Mouse (Mus musculus): ENCODE data around the gene Yars. TPM values are rescaled to one million over a fixed set of nuclear protein-coding genes. Genes with fewer than 3 reads are reported as not detected.

Gene Yars
- total RNA-seq (2021), result 72.1 and 85.5 TPM in 2 replicates
- long read RNA-seq, experiment 1, transcript Yars-201 (13 exons, 2,909 nt), result major isoform, 148 of 182 reads
- long read RNA-seq, experiment 1, partial matches to known transcripts, result 12 of 182 reads
- long read RNA-seq, experiment 1, other reads (novel, unspliced or antisense), result 20 of 182 reads
- long read RNA-seq, experiment 2, transcript Yars-201 (13 exons, 2,909 nt), result major isoform, 78 of 89 reads
- long read RNA-seq, experiment 2, partial matches to known transcripts, result 5 of 89 reads
- long read RNA-seq, experiment 2, other reads (novel, unspliced or antisense), result 6 of 89 reads

- DNase-seq, result peak; percentile 99
Measured at GRCm38 (mm10) chr4:129189542-129190519, at the start of gene Yars, which contains the start of gene S100pbp. Gene Yars, plus strand, starts transcription at chr4:129189760. Gene S100pbp, minus strand, starts transcription at chr4:129189727.

GRCm38 (mm10) chr4:129140808-129141207, 48.8 kb upstream of the Yars start:
- no peak for DNase-seq

GRCm38 (mm10) chr4:129141560-129142438, 47.8 kb upstream of the Yars start:
- peak; percentile 56 for DNase-seq

- no peak for DNase-seq
Measured at GRCm38 (mm10) chr4:129142439-129143045, 47.0 kb upstream of the Yars start.

GRCm38 (mm10) chr4:129143509-129143908, 46.1 kb upstream of the Yars start:
- no peak for DNase-seq

- DNase-seq, result no peak
Measured at GRCm38 (mm10) chr4:129144401-129145367, 44.9 kb upstream of the Yars start.

GRCm38 (mm10) chr4:129145411-129145810, 44.1 kb upstream of the Yars start:
- DNase-seq, result no peak

- no peak for DNase-seq
Measured at GRCm38 (mm10) chr4:129145943-129146342, 43.6 kb upstream of the Yars start.

GRCm38 (mm10) chr4:129146392-129146791, 43.2 kb upstream of the Yars start:
- DNase-seq, result no peak

GRCm38 (mm10) chr4:129147552-129148103, 41.9 kb upstream of the Yars start:
- DNase-seq, result no peak

GRCm38 (mm10) chr4:129149321-129149720, 40.2 kb upstream of the Yars start:
- no peak for DNase-seq

- no peak for DNase-seq
Measured at GRCm38 (mm10) chr4:129151276-129151811, 38.2 kb upstream of the Yars start.

- no peak for DNase-seq
Measured at GRCm38 (mm10) chr4:129157541-129157940, 32.0 kb upstream of the Yars start.

- DNase-seq, result peak; percentile 34
Measured at GRCm38 (mm10) chr4:129158549-129158948, 31.0 kb upstream of the Yars start.

GRCm38 (mm10) chr4:129161076-129161475, 28.5 kb upstream of the Yars start:
- DNase-seq, result peak; percentile 43

GRCm38 (mm10) chr4:129161581-129162255, 27.8 kb upstream of the Yars start:
- peak; percentile 31 for DNase-seq

- DNase-seq, result no peak
Measured at GRCm38 (mm10) chr4:129172529-129172928, 17.0 kb upstream of the Yars start.

GRCm38 (mm10) chr4:129179560-129179959, 10.0 kb upstream of the Yars start:
- no peak for DNase-seq

GRCm38 (mm10) chr4:129188041-129188659, 1.4 kb upstream of the Yars start:
- DNase-seq, result no peak
